Mouse (Mus musculus) c-Kit-negative CD71-positive TER-119-positive erythroid progenitor cells, embryonic 14.5 days (primary cell): ENCODE data around the gene Fzd1.

Source experiments
- DNase-seq: peaks from one replicate; pipeline ENCODE4 v3.0.0-alpha.2; 2013; ENCODE audit warnings: low read depth, low spot score

Gene Fzd1

DNA sequence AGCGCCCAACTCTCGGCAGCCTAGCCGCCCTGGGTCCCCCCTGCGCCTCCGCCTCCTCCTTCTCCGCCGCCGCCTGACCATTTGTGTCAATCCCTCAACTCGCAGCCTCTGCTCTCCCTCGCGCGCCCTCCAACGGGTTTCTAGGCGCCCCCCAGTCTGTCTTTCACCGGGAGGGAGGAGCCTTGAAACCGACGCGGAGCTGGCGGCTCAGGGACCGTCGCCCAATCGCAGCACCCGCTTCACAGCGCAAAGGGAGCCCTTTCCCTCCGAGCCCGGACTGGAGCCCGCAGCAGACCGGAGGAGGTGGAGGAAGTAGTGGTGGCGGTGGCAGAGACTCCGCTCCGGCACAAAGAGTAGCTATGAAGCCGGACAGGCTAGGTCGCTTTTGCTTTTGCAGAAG lies at the start of gene Fzd1:
Gene Fzd1, minus strand, starts transcription at position 134 of the 400 bp plus-strand sequence.
- DNase-seq, result no peak

- no peak for DNase-seq
Measured at GRCm38 (mm10) chr5:4805228-4805627, 47.4 kb upstream of the Fzd1 start.

- no peak for DNase-seq
Measured at GRCm38 (mm10) chr5:4803708-4804107, 45.9 kb upstream of the Fzd1 start.

DNA sequence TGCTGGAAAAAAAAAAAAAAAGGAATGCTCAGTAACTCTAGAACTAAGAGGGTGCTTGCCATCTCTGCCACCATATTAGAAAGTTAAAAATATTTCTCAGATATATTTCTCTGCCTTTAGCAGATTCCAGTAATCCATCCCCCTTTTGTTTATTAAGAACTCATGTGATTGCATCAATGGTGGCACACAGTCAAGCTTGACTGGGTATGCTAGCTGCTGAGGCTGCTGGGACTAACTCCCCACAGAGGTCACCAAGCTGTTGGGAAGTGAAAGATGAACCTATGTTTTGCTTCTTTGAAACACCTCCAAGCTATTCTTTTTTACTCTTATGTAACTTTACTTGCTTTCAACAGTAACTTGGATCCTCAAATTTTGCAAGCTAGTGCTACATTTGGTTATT lies 44.1 kb upstream of the Fzd1 start:
- DNase-seq, result no peak

- no peak for DNase-seq
Measured at GRCm38 (mm10) chr5:4801096-4801850, 43.4 kb upstream of the Fzd1 start.

DNA sequence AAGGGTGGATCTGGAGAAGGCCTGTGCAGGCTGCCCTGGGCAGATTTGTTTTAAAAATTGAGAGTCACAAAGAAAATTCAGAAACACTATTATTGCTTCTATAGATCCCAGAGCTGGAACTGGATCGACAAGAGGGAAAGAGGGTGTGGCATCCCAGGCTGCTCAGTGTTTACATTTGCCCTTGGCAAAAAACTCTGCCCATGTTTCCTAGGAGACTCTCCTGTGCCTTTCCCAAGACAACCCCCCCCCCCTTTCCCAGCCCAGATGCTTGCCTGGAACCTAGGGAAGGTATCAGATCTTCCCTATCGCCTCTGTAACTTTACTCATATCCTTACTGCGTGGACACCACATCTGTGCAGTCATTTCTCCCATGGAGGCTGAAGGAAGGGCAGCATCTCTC lies 33.4 kb upstream of the Fzd1 start:
- no peak for DNase-seq

DNA sequence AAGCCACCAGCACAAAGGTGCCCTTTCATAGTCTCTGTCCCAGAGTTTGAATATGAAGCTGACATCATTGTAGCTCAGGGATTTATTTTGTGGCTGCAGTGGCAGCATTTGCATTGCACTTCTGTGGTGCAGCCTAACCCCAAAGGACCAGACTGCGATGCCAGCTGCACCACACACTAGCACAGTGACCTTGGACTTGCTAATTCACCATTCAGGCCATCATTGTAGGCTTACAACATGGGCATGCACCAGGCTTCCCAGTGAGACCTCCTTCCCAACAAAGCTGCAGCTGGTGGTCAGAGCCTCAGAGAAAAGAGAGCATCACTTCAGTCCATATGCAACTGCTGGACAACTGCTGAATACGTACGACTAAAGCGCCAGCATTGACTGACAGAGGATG lies 32.4 kb upstream of the Fzd1 start:
- DNase-seq, result no peak

DNA sequence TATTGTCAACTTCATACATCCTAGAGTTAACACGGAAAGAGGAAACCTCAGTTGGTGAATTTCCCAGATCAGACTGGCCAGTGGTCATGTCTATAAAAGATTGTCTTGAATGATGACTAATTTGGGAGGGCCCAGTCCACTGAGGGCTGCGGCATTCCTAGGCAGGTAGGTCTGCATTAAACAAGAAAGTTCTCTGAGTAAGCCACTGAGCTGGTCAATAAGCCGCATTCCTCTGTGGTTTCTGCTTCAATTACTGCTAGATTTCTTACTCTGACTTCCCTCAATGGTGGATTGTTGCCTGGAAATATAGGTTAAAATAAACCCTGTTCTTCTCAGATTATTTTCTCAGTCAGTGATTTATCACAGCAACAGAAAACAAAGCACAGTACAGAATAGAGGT lies 30.6 kb upstream of the Fzd1 start:
- no peak for DNase-seq

- no peak for DNase-seq
Measured at GRCm38 (mm10) chr5:4786816-4787215, 29.0 kb upstream of the Fzd1 start.

GRCm38 (mm10) chr5:4778274-4778673 lies 20.4 kb upstream of the Fzd1 start:
- DNase-seq, result no peak

DNA sequence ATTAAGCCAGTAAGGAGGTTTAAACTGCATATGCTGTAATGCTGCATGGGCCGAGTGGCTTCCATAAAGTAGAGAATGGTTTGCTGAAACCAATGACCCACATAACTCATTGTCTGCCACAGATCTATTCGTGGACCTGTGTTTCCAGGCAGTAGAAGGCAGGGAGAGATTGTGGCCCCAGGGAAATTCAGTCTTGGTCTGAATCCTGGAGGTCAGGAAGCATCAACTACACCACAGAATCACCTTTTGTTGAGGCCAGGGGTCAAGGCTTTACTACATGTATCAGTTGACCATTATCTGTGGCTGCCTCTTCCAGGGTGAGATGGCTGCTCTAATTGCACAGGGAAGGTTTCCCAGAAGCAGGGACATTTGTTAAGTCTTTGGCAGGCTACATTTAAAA lies 18.7 kb upstream of the Fzd1 start:
- no peak for DNase-seq

DNA sequence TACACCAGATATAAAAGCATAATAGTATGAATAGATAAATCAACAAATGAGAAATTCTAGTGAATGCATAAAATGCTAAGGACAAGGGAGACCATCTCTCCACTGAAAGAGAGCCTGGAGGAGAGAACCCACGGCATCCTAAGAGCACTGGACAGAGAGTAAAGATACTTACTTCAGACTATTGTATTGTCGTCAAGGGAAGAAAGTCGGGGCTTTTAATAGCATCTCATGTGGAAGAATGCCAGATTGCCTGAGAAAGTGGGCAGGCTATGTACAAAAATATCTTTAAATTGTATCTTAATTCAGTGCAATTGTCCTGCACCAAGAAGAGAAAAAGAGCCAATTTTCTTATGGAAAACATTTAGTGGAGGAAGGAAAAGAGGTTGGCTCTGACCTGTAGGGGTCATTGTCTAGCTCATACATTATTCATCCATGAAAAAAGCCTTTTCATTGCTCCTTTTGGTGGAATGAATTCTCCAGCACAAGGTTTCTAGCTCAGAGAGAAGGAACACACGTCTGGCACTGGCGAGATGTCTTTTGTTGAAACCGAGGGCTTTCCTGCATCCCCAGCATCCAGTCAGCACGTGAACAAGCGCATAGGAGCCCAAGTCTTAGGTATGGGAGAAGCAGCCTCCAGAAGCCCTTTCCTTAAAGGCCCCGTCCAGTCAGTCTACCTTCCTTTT lies 15.4 kb upstream of the Fzd1 start:
- no peak for DNase-seq

GRCm38 (mm10) chr5:4770609-4771008 lies 12.8 kb upstream of the Fzd1 start:
- DNase-seq, result no peak

DNA sequence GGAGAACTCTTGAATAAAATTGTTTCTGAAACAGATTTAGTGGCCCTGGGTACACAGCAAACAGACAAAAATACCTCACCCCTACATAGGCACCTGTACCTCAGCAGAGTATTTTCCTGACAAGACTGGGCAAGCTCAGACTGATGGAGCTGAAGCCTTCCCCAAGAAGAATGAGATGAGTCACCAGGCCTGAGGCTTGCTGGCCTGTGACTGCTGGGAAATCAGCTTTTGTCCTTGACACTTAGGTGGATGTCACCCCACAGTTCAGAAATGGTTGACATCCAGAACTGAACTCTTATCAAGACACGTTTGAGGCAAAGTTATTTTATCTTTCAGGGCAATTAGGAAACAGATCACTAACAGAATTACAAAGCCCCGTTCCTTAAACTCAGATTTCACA lies 10.1 kb upstream of the Fzd1 start:
- no peak for DNase-seq

DNA sequence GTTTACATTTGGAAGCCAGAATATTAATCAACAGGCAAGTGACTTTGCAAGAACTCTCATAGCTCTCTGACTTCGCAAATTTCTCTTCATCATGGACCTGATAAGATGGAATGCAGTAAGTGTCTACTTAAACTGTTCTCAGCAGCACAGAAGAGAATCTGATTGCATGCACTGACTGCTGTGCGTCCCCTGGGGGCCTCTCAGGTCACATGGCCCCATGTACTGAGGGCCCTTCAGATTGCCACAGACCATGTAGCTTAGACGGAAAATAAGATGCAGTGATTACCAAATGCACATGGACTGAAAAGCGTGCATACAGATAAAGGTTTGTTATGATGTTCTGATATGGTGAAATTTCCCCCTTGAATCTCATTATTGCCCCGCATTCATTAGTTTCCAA lies 8.9 kb upstream of the Fzd1 start:
- no peak for DNase-seq

DNA sequence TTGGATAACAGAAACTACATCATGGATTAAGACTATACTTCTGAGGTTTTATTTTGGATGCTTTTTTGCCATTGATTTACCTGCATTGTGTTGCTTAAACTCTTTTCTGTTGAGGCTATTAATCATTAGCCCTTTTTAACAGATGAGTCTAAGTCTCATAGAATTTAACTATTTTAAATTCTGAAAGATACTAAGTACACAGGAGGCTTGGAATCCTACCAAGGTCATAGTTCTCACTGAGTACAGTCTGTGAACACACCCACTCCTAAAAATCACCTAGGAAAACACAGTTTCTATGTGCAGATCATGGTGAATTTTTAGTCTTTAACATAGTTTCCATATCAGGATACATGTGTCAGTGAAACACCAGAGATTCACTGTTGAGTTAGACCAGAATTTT lies 4.1 kb upstream of the Fzd1 start:
- DNase-seq, result no peak

DNA sequence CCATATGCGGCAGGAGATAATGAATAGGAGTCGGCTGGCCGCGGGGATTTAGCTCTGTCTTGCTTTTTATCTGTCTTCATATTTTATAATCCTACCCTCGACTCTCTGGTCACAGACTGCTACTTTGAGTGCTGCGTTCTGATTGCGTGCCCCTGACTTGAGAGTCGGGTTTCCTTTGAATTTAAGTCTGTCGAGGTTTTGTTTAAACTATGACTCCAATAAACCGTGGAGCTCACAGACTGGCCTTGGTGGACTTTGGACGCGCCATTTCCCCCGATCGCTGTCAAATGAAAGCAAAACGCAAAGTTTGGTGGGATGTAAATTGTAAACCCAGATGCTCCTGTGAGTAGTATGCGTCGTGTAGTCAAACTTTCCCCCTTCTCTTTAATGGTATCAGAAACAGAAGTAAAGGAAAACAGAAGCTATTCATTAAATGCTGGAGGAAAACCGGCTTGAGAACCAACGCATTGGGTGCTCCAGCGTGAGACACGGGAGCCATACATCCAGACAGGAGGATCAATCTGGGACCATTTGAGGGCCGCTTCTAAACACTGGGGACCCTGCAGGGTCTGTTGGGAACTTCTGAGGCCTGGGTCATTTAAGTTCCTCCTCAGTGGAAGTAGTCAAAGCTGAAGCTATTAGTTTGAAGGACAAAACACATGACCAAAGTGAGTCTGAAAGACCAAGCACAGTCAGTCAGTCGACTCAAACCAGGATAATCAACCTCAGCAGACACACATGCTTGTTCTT lies 671 bp upstream of the Fzd1 start:
- no peak for DNase-seq

DNA sequence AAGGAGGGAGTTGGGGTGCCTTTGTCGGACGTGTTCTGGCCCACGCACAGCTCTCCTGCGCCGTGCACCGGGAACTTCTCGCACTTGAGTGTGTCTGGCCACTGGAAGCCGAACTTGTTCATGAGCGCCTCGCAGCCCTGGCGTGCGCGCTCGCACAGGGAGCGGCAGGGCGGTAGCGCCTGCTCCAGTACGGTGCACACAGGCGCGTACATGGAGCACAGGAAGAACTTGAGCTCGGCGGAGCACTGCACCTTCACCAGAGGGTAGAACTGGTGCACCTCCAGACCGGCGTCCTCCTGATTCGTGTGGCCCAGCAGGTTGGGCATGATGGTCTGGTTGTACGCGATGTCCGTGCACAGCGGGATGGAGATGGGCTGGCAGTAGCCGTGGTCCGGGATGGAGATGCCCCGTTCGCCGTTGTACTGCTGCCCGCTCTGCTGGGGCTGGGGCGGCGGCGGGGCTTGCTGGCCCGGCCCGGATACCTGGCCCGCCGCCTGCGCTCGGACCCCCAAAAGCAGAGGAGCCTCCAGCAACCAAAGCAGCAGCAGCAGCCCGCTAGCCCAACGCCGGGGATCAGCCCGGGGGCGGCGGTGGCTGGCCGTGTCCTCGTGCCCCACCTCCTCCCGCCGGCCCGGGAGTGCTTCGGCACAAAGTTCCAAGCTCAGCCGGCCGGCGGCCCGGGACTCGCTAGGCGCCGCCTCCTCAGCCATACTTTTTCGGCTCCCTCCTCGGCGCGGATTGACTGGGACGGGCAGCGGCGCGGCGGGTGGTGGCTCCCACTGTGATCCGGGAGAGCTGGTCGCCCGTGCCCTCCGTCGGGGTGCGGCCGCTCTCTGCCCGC lies 744 bp downstream of the Fzd1 start:
- no peak for DNase-seq

GRCm38 (mm10) chr5:4756001-4756681 lies 1.7 kb downstream of the Fzd1 start:
- DNase-seq, result no peak

DNA sequence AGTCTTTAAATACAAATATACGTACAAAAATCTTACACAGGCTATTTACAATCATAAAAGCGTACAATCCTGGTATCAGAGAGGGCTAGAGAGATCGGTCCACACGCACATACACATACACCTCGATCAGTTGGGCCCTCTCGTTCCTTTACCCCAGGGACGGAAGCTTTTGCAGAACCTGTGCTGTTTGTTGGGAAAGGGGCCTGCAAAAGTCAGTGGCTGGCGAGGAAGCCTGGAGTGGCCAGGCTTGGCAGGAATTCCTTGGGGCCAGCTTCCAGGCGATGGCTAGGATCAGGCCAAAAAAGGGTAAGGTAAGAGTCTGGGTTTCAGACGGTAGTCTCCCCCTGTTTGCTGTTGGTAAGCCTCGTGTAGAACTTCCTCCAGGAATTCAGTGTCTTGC lies 2.5 kb downstream of the Fzd1 start:
- no peak for DNase-seq

GRCm38 (mm10) chr5:4754701-4755281 lies 3.0 kb downstream of the Fzd1 start:
- DNase-seq, result no peak
